Mouse (Mus musculus) intestine, embryonic 14.5 days (tissue): ENCODE measurements around the gene Wdr74. TPM values are rescaled to one million over a fixed set of nuclear protein-coding genes. Genes with fewer than 3 reads are reported as not detected.
"Not testable (repeated sequence)": the region's sequence is repeated elsewhere in the genome, so short reads cannot be mapped to it uniquely, and the experiment has no call there.

ENCODE experiments used
- ATAC-seq: fragments of 200-750 bp; cut with Nextera tagmentation; replicated peaks from 2 replicates; pipeline ENCODE4 v1.8.0; 2017; ENCODE audit warnings: low read depth, moderate number of reproducible peaks, moderate TSS enrichment, moderate library complexity; ENCODE audit not compliant: low FRiP score, low TSS enrichment
- DNase-seq: peaks from one replicate; pipeline ENCODE4 v3.0.0-alpha.2; 2018; ENCODE audit warnings: low spot score
- H3K27ac ChIP-seq: fragments of 300-500 bp; sonication (generic); 2 replicates; pipeline ENCODE4 v1.5.1; 2014; ENCODE audit warnings: low read depth, mild to moderate bottlenecking, control low read depth
- H3K27me3 ChIP-seq: fragments of 300-500 bp; sonication (generic); replicated peaks from 2 replicates; pipeline ENCODE4 v1.6.1; 2014; ENCODE audit warnings: low read length, control low read depth; ENCODE audit not compliant: control insufficient read depth, insufficient read depth
- H3K36me3 ChIP-seq: fragments of 300-500 bp; sonication (generic); 2 replicates; pipeline ENCODE4 v1.6.1; 2014; ENCODE audit warnings: low read length, control low read depth; ENCODE audit not compliant: control insufficient read depth, insufficient read depth
- H3K4me1 ChIP-seq: fragments of 300-500 bp; sonication (generic); replicated peaks from 2 replicates; pipeline ENCODE4 v1.6.1; 2014; ENCODE audit warnings: low read length, control low read depth, mixed read lengths; ENCODE audit not compliant: control insufficient read depth, insufficient read depth
- H3K4me2 ChIP-seq: fragments of 300-500 bp; sonication (generic); 2 replicates; pipeline ENCODE4 v1.6.1; 2014; ENCODE audit warnings: low read length
- H3K4me3 ChIP-seq: fragments of 300-500 bp; sonication (generic); 2 replicates; pipeline ENCODE4 v1.5.1; 2014; ENCODE audit warnings: low read depth, low read length, control low read depth, mixed read lengths
- H3K9ac ChIP-seq: fragments of 300-500 bp; sonication (generic); 2 replicates; pipeline ENCODE4 v1.6.1; 2014; ENCODE audit warnings: mild to moderate bottlenecking, low read length
- H3K9me3 ChIP-seq: fragments of 300-500 bp; sonication (generic); 2 replicates; pipeline ENCODE4 v1.6.1; 2016; ENCODE audit warnings: low read length, control low read depth; ENCODE audit not compliant: control insufficient read depth
- WGBS: fragments of 180-500 bp; shearing (Covaris S2); extraction: QIAGEN DNeasy Blood & Tissue Kit; methylation state at CpG from one replicate; pipeline ENCODE4 v1.1.7; 2014; 5-methylcytosine and 5-hydroxymethylcytosine counted together
- polyA plus RNA-seq: library from polyadenylated mRNA; unstranded; fragments of >200 nt; fragmentation: Nextera tagmentation; extraction: Ambion mirVana; gene quantifications from 2 replicates; pipeline ENCODE4 v1.2.1, GENCODE M21; 2014

Gene Wdr74
- polyA plus RNA-seq, 1 experiment from 2014 or later, result 97.8 TPM

GRCm38 (mm10) chr19:8713997-8714652 lies 21.5 kb upstream of the Wdr74 start:
- Histone ChIP-seq H3K27me3 (no peaks in the 10 kb centered on the region), H3K4me3 (peak overlapping the region; percentile 91), H3K4me2 (peak overlapping the region; percentile 82), H3K9ac (peak overlapping the region; percentile 90), H3K27ac (peak overlapping the region; percentile 95), H3K4me1 (peaks cover 27% of the 10 kb centered on the region), H3K9me3 (no peaks in the 10 kb centered on the region), H3K36me3 (peaks cover 28% of the 10 kb centered on the region)
- ATAC-seq (no peak), DNase-seq (no peak)
- 6% methylated on average over 13 of the region's 13 CpGs for WGBS

GRCm38 (mm10) chr19:8714653-8715481 lies 20.8 kb upstream of the Wdr74 start:
- H3K4me1 ChIP-seq, result peaks cover 27% of the 10 kb centered on the region
- H3K9ac ChIP-seq, result no peak overlapping the region
- H3K27ac ChIP-seq, result no peak overlapping the region
- DNase-seq, result no peak
- H3K27me3 ChIP-seq, result no peaks in the 10 kb centered on the region
- ATAC-seq, result no peak
- H3K36me3 ChIP-seq, result peaks cover 21% of the 10 kb centered on the region
- no peak overlapping the region for H3K4me2 ChIP-seq
- H3K4me3 ChIP-seq, result no peak overlapping the region
- 80% methylated on average over 10 of the region's 10 CpGs for WGBS
- H3K9me3 ChIP-seq, result no peaks in the 10 kb centered on the region

- ATAC-seq, result no peak
- no peak overlapping the region for H3K4me3 ChIP-seq
- peaks cover 10% of the 10 kb centered on the region for H3K36me3 ChIP-seq
- no peak overlapping the region for H3K9ac ChIP-seq
- no peak overlapping the region for H3K27ac ChIP-seq
- no peak for DNase-seq
- H3K4me2 ChIP-seq, result no peak overlapping the region
- H3K9me3 ChIP-seq, result no peaks in the 10 kb centered on the region
- WGBS, result 74% methylated on average over 10 of the region's 10 CpGs
- peaks cover 23% of the 10 kb centered on the region for H3K4me1 ChIP-seq
- no peaks in the 10 kb centered on the region for H3K27me3 ChIP-seq
These were observed 19.5 kb upstream of the Wdr74 start for GRCm38 (mm10) chr19:8715868-8716766.

GRCm38 (mm10) chr19:8716767-8717475 lies 18.7 kb upstream of the Wdr74 start:
- DNase-seq, result no peak
- Histone ChIP-seq H3K9ac (no peak overlapping the region), H3K9me3 (no peaks in the 10 kb centered on the region), H3K36me3 (peaks cover 2% of the 10 kb centered on the region), H3K27ac (no peak overlapping the region), H3K4me2 (no peak overlapping the region), H3K4me1 (peaks cover 22% of the 10 kb centered on the region), H3K4me3 (no peak overlapping the region), H3K27me3 (no peaks in the 10 kb centered on the region)
- WGBS, result 74% methylated on average over 8 of the region's 10 CpGs
- ATAC-seq, result no peak

- DNase-seq, result peak; percentile 70
- Histone ChIP-seq H3K36me3 (no peaks in the 10 kb centered on the region), H3K4me3 (no peak overlapping the region), H3K9ac (no peak overlapping the region), H3K27ac (no peak overlapping the region), H3K4me1 (peaks cover 21% of the 10 kb centered on the region), H3K9me3 (no peaks in the 10 kb centered on the region), H3K4me2 (no peak overlapping the region), H3K27me3 (no peaks in the 10 kb centered on the region)
- ATAC-seq, result no peak
- 71% methylated on average over 3 of the region's 3 CpGs for WGBS
These were observed 17.3 kb upstream of the Wdr74 start for GRCm38 (mm10) chr19:8718357-8718756.

- not testable (repeated sequence) for H3K4me2 ChIP-seq, H3K9me3 ChIP-seq, H3K27ac ChIP-seq, H3K4me3 ChIP-seq, H3K27me3 ChIP-seq, H3K36me3 ChIP-seq, ATAC-seq, H3K9ac ChIP-seq, DNase-seq
- H3K4me1 ChIP-seq, result peaks cover 20% of the 10 kb centered on the region
These were observed 16.6 kb upstream of the Wdr74 start for GRCm38 (mm10) chr19:8719037-8719436.

DNA sequence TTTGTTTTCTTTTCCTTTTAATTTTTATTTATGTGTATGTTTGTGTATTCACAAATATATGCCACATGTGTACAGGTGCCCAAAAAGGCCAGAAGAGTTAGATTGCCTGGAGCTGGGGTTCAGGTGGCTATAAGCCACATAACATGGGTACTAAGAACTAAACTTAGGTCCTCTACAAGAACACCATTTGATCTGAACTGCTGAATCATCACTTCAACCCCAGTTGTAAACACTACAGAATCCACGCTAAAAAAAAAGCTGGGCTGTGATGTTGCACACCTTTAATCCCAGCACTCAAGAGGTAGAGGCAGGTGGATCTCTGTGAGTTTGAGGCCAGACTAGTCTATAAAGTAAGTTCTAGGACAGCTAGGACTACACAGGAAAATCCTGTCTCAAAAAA lies 14.2 kb upstream of the Wdr74 start:
- H3K9ac ChIP-seq, result no peak overlapping the region
- 73% methylated on average over 1 of the region's 1 CpGs for WGBS

DNA sequence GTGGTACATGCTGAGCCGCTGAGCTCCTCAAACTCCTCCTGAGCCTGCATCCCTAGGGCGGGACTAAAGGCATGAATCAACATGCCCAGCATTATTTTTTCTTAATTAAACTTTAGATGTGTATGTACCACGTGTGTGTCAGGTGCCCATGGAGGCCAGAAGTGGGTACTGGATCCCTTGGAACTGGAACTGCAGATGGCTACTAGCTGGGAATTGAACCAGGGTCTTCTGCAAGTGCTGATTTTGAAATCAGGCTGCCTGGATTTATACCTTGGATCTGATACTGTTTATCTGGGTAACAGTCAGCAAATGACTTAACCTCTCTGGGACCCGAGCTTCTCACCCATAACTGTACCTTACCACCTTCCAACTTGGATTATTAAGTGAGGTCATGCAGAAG lies 13.6 kb upstream of the Wdr74 start:
- H3K36me3 ChIP-seq, result peaks cover 29% of the 10 kb centered on the region
- DNase-seq, result no peak
- H3K4me3 ChIP-seq, result peak overlapping the region; percentile 88
- no peaks in the 10 kb centered on the region for H3K9me3 ChIP-seq
- H3K9ac ChIP-seq, result peak overlapping the region; percentile 81
- peak overlapping the region; percentile 84 for H3K4me2 ChIP-seq
- H3K27me3 ChIP-seq, result no peaks in the 10 kb centered on the region
- 59% methylated on average over 4 of the region's 4 CpGs for WGBS
- H3K27ac ChIP-seq, result peak overlapping the region; percentile 97
- peaks cover 29% of the 10 kb centered on the region for H3K4me1 ChIP-seq
- ATAC-seq, result no peak

More for the DNA sequence above, 14.2 kb upstream of the Wdr74 start:
- Histone ChIP-seq H3K4me3 (no peak overlapping the region), H3K9me3 (no peaks in the 10 kb centered on the region), H3K4me1 (peaks cover 29% of the 10 kb centered on the region), H3K27me3 (no peaks in the 10 kb centered on the region), H3K36me3 (peaks cover 24% of the 10 kb centered on the region), H3K4me2 (peak overlapping the region; percentile 84; the same call in 1 of the 2 replicates), H3K27ac (no peak overlapping the region)
- ATAC-seq, result no peak
- no peak for DNase-seq
